9 mouse cellular contexts compared by ENCODE assay signal in the genomic region with DNA sequence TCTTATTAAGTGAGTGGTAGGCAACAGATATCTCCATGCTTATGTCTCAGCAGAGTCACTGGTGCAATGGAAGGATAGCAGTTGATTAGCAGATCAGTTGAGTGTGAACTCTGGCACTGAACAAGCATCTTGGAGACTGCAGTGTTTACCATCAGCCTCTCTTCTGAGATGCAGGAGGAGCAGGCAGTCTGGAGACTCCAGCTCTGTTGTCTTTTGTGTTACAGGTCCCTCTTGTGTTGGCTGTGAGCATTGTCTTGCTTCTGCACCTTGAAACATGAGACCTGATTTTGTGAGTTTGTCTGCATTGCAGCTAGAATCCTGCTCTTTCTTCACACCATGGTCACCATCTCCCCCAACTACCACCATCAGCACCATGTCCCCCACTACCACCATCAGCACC. TPM values are rescaled to one million over a fixed set of nuclear protein-coding genes. Genes with fewer than 3 reads are reported as not detected.
DNase-seq lines count a peak whose midpoint lies in the region; ATAC-seq and TF ChIP-seq lines count a peak whose summit lies in the region.
"Had no signal": no experiment of that assay in that cellular context is flagged by ENCODE, and none has a peak within 500 bp of the region (broad histone marks: within the 10 kb centered on the region; RNA-seq: fewer than 3 reads in every experiment).

No protein-coding gene starts in this region.

- H3K36me3 ChIP-seq in intestine, postnatal 0 days (ENCODE audit: control insufficient read depth, insufficient read depth): no peaks in the 10 kb centered on the region
- no peaks in the 10 kb centered on the region for H3K36me3 ChIP-seq in intestine, embryonic 16.5 days (ENCODE audit: control insufficient read depth, insufficient read depth, low read length)
- no peaks in the 10 kb centered on the region for H3K36me3 ChIP-seq in embryonic facial prominence, embryonic 11.5 days (replicated peaks; ENCODE audit: control insufficient read depth, insufficient read depth, low read depth, low read length)
- no peaks in the 10 kb centered on the region for H3K36me3 ChIP-seq in kidney, embryonic 15.5 days
- H3K36me3 ChIP-seq: limb, embryonic 12.5 days had no signal

- H3K4me1 ChIP-seq in intestine, postnatal 0 days (replicated peaks; ENCODE audit: control insufficient read depth, insufficient read depth, low read length): no peaks in the 10 kb centered on the region
- H3K4me1 ChIP-seq in intestine, embryonic 16.5 days (ENCODE audit: control insufficient read depth, insufficient read depth, low read length): peaks cover 6% of the 10 kb centered on the region; the same call in 1 of the 2 replicates
- H3K4me1 ChIP-seq in embryonic facial prominence, embryonic 11.5 days (ENCODE audit: control insufficient read depth, insufficient read depth, low read length): no peaks in the 10 kb centered on the region
- H3K4me1 ChIP-seq in kidney, embryonic 15.5 days: peaks cover 20% of the 10 kb centered on the region
- no peaks in the 10 kb centered on the region; the same call in 1 of the 2 replicates for H3K4me1 ChIP-seq in lung, adult 2 months (ENCODE audit: control insufficient read depth, insufficient read depth, low read length)

- H3K4me2 ChIP-seq in intestine, postnatal 0 days (replicated peaks; ENCODE audit: low read depth): no peak overlapping the region
- no peak overlapping the region for H3K4me2 ChIP-seq in intestine, embryonic 16.5 days (ENCODE audit: low read depth, low read length)
- no peak overlapping the region for H3K4me2 ChIP-seq in embryonic facial prominence, embryonic 11.5 days (ENCODE audit: low read depth, low read length)
- H3K4me2 ChIP-seq in kidney, embryonic 15.5 days: no peak overlapping the region
- H3K4me2 ChIP-seq: limb, embryonic 12.5 days had no signal

- DNase-seq in NIH3T3 (ENCODE audit: low read depth): peak; percentile 40
- DNase-seq in embryonic facial prominence, embryonic 11.5 days (ENCODE audit: low spot score): peak; percentile 61
- DNase-seq in lung, adult 2 months: no peak
- peak; percentile 74 to 80 for DNase-seq in right cerebral cortex, postnatal 10 days (ENCODE audit: low spot score in 2 of 2)
- no peak for DNase-seq in gastrocnemius, adult 8-10 months (ENCODE audit: low spot score in 2 of 2)

- H3K9me3 ChIP-seq in intestine, postnatal 0 days (ENCODE audit: control insufficient read depth): no peaks in the 10 kb centered on the region
- H3K9me3 ChIP-seq in intestine, embryonic 16.5 days (ENCODE audit: control insufficient read depth, low read length): no peaks in the 10 kb centered on the region
- no peaks in the 10 kb centered on the region for H3K9me3 ChIP-seq in embryonic facial prominence, embryonic 11.5 days (replicated peaks; ENCODE audit: control insufficient read depth, low read length)
- no peaks in the 10 kb centered on the region for H3K9me3 ChIP-seq in kidney, embryonic 15.5 days (replicated peaks)
- H3K9me3 ChIP-seq: limb, embryonic 12.5 days had no signal

- no peak overlapping the region for H3K27ac ChIP-seq in intestine, postnatal 0 days (ENCODE audit: low read depth, low read length)
- H3K27ac ChIP-seq in intestine, embryonic 16.5 days (ENCODE audit: low read length): no peak overlapping the region
- no peak overlapping the region for H3K27ac ChIP-seq in embryonic facial prominence, embryonic 11.5 days (replicated peaks; ENCODE audit: low read depth, low read length)
- H3K27ac ChIP-seq in kidney, embryonic 15.5 days: no peak overlapping the region
- H3K27ac ChIP-seq: limb, embryonic 12.5 days had no signal

- TF ChIP-seq CTCF in intestine, postnatal 0 days (IDR thresholded peaks at IDR 0.05; ENCODE audit: low read depth): peak; percentile 90
- TF ChIP-seq CTCF in lung, adult 2 months (IDR thresholded peaks at IDR 0.05; ENCODE audit: insufficient read depth, low read length): peak; percentile 36; the same call in 1 of the 2 replicates

- TF ChIP-seq POLR2A in lung, adult 2 months (IDR thresholded peaks at IDR 0.05; ENCODE audit: borderline replicate concordance, extremely low read depth, low read depth, low read length): no peak

- no peak for ATAC-seq in intestine, postnatal 0 days
- ATAC-seq in intestine, embryonic 16.5 days: no peak
- 0 out of 2 replicates have a peak, but pooled peaks have one; percentile 67 for ATAC-seq in embryonic facial prominence, embryonic 11.5 days (replicated peaks; ENCODE audit: insufficient number of reproducible peaks, low FRiP score, low TSS enrichment, low read depth)
- 0 out of 2 replicates have a peak, but pooled peaks have one; percentile 52 for ATAC-seq in kidney, embryonic 15.5 days (replicated peaks; ENCODE audit: low FRiP score)

- no peaks in the 10 kb centered on the region for H3K27me3 ChIP-seq in intestine, postnatal 0 days (replicated peaks; ENCODE audit: control insufficient read depth, insufficient read depth, low read length)
- no peaks in the 10 kb centered on the region for H3K27me3 ChIP-seq in intestine, embryonic 16.5 days (replicated peaks; ENCODE audit: control insufficient read depth, insufficient read depth, low read length)
- no peaks in the 10 kb centered on the region for H3K27me3 ChIP-seq in embryonic facial prominence, embryonic 11.5 days (ENCODE audit: control insufficient read depth, insufficient read depth, low read length)
- H3K27me3 ChIP-seq in kidney, embryonic 15.5 days: no peaks in the 10 kb centered on the region
- H3K27me3 ChIP-seq: limb, embryonic 12.5 days had no signal

- no peak overlapping the region for H3K4me3 ChIP-seq in intestine, postnatal 0 days (ENCODE audit: low read depth, low read length)
- no peak overlapping the region for H3K4me3 ChIP-seq in intestine, embryonic 16.5 days (ENCODE audit: low read length)
- no peak overlapping the region for H3K4me3 ChIP-seq in embryonic facial prominence, embryonic 11.5 days (ENCODE audit: low read depth, low read length)
- no peak overlapping the region for H3K4me3 ChIP-seq in kidney, embryonic 15.5 days (replicated peaks)
- H3K4me3 ChIP-seq in lung, adult 2 months (replicated peaks; ENCODE audit: extremely low read depth, low read depth, low read length): no peak overlapping the region
- H3K4me3 ChIP-seq: limb, embryonic 12.5 days had no signal

- no peak overlapping the region for H3K9ac ChIP-seq in intestine, postnatal 0 days (ENCODE audit: low read depth, low read length)
- H3K9ac ChIP-seq in intestine, embryonic 16.5 days (ENCODE audit: low read depth, low read length): no peak overlapping the region
- H3K9ac ChIP-seq in embryonic facial prominence, embryonic 11.5 days (replicated peaks; ENCODE audit: low read length): no peak overlapping the region
- no peak overlapping the region for H3K9ac ChIP-seq in kidney, embryonic 15.5 days
- H3K9ac ChIP-seq: limb, embryonic 12.5 days had no signal

RNA-seq across cellular contexts. Expression of a gene that starts 21.1 kb away (rescaled TPM):
- 6.3 and 7.2 TPM in 2 replicates for polyA plus RNA-seq in intestine, postnatal 0 days (2015; fragmentation: Nextera tagmentation; extraction: Ambion mirVana)
- 3.4 TPM in 2 replicates for polyA plus RNA-seq in intestine, embryonic 16.5 days (2015; fragmentation: Nextera tagmentation; extraction: Ambion mirVana)
- 12.1 and 12.5 TPM in 2 replicates for polyA plus RNA-seq in embryonic facial prominence, embryonic 11.5 days (2014; fragmentation: Nextera tagmentation; extraction: Ambion mirVana)
- polyA plus RNA-seq in kidney, embryonic 15.5 days (2015; fragmentation: Nextera tagmentation; extraction: Ambion mirVana): 8.1 and 8.7 TPM in 2 replicates
- 3.4 and 5.4 TPM in 2 replicates for polyA plus RNA-seq in lung, adult 2 months (2012; rRNA removed)
- under 1 TPM in 3 of 4 experiments, not detected in 1; 0.17 to 0.34 (median 0.27) TPM for total RNA-seq in gastrocnemius, adult 8-10 months (2022)

Comparison
In these comparisons a context has a peak if more than half of its experiments do, and no peak if none do; other contexts are left out.
1. ATAC-seq: peak in embryonic facial prominence, embryonic 11.5 days (single experiment) and kidney, embryonic 15.5 days (single experiment); none in intestine, postnatal 0 days (single experiment) and intestine, embryonic 16.5 days (single experiment).
2. DNase-seq: peak in NIH3T3 (single experiment), embryonic facial prominence, embryonic 11.5 days (single experiment) and right cerebral cortex, postnatal 10 days (2 of 2); none in lung, adult 2 months (single experiment) and gastrocnemius, adult 8-10 months (0 of 2).